12 mouse cellular contexts compared by ENCODE assay signal in genomic region chr15:86087591-86088149, GRCm38 (mm10). TPM values are rescaled to one million over a fixed set of nuclear protein-coding genes. Genes with fewer than 3 reads are reported as not detected.
DNase-seq lines count a peak whose midpoint lies in the region; ATAC-seq and TF ChIP-seq lines count a peak whose summit lies in the region.
"Had no signal": no experiment of that assay in that cellular context is flagged by ENCODE, and none has a peak within 500 bp of the region (broad histone marks: within the 10 kb centered on the region; RNA-seq: fewer than 3 reads in every experiment).

No protein-coding gene starts in this region.

- H3K4me1 ChIP-seq in forebrain, embryonic 10.5 days = peaks cover 82% of the 10 kb centered on the region
- peaks cover 78% of the 10 kb centered on the region for H3K4me1 ChIP-seq in hindbrain, embryonic 14.5 days (replicated peaks; ENCODE audit: control insufficient read depth, insufficient read depth, low read length)
- H3K4me1 ChIP-seq in neural tube, embryonic 15.5 days = peaks cover 95% of the 10 kb centered on the region

- H3K27ac ChIP-seq in left cerebral cortex, adult 2 months = peak overlapping the region; percentile 57; the same call in 1 of the 2 replicates
- H3K27ac ChIP-seq in forebrain, embryonic 10.5 days = peak overlapping the region; percentile 84
- H3K27ac ChIP-seq in hindbrain, embryonic 14.5 days = peak overlapping the region; percentile 66
- peak overlapping the region; percentile 73 for H3K27ac ChIP-seq in neural tube, embryonic 15.5 days (replicated peaks)

- H3K4me3 ChIP-seq in left cerebral cortex, adult 2 months = no peak overlapping the region
- H3K4me3 ChIP-seq in forebrain, embryonic 10.5 days = no peak overlapping the region
- H3K4me3 ChIP-seq in hindbrain, embryonic 14.5 days (replicated peaks; ENCODE audit: low read length) = no peak overlapping the region
- H3K4me3 ChIP-seq in neural tube, embryonic 15.5 days (replicated peaks) = no peak overlapping the region

- DNase-seq in left cerebral cortex, adult 2 months (ENCODE audit: extremely low spot score in 1 of 2, low spot score in 2 of 2) = no peak
- no peak for DNase-seq in left cerebral cortex, postnatal 36 days (ENCODE audit: low spot score in 2 of 2)
- peak; percentile 41 for DNase-seq in forebrain, embryonic 10.5 days (ENCODE audit: extremely low spot score, low spot score)
- DNase-seq in hindbrain, embryonic 14.5 days (ENCODE audit: low spot score) = no peak
- no peak for DNase-seq in ovary, postnatal 14 days (ENCODE audit: low spot score)
- no peak for DNase-seq in adrenal gland, postnatal 10 days
- DNase-seq: adrenal gland, postnatal 14 days; embryo, embryonic 11 days; heart, postnatal 36 days; lung, postnatal 36 days had no signal

- H3K36me3 ChIP-seq in forebrain, embryonic 10.5 days (replicated peaks) = peaks cover 16% of the 10 kb centered on the region
- H3K36me3 ChIP-seq in hindbrain, embryonic 14.5 days (replicated peaks; ENCODE audit: control insufficient read depth, insufficient read depth) = peaks cover 11% of the 10 kb centered on the region
- peaks cover 8% of the 10 kb centered on the region for H3K36me3 ChIP-seq in neural tube, embryonic 15.5 days

- peak overlapping the region; percentile 32; the same call in 1 of the 2 replicates for H3K9ac ChIP-seq in hindbrain, embryonic 14.5 days
- no peak overlapping the region for H3K9ac ChIP-seq in neural tube, embryonic 15.5 days (replicated peaks)

- intact Hi-C loops in left cerebral cortex, adult 2 months (cut with DNase I) = loop anchor here (5.0 kb wide), 1 partner anchor 35 kb away; no protein-coding TSS in a partner anchor
- intact Hi-C loops in left cerebral cortex, postnatal 36 days (cut with DNase I) = loop anchor here (5.0 kb wide), 1 partner anchor 35 kb away; no protein-coding TSS in a partner anchor

- H3K4me2 ChIP-seq in hindbrain, embryonic 14.5 days (replicated peaks) = no peak overlapping the region
- no peak overlapping the region for H3K4me2 ChIP-seq in neural tube, embryonic 15.5 days

- TF ChIP-seq CTCF in left cerebral cortex, adult 2 months (IDR thresholded peaks at IDR 0.05) = no peak

- H3K27me3 ChIP-seq in forebrain, embryonic 10.5 days (ENCODE audit: poor library complexity, severe bottlenecking) = no peaks in the 10 kb centered on the region
- no peaks in the 10 kb centered on the region for H3K27me3 ChIP-seq in hindbrain, embryonic 14.5 days (ENCODE audit: control insufficient read depth, insufficient read depth, low read length)
- H3K27me3 ChIP-seq in neural tube, embryonic 15.5 days (replicated peaks) = no peaks in the 10 kb centered on the region

- no peaks in the 10 kb centered on the region for H3K9me3 ChIP-seq in forebrain, embryonic 10.5 days
- no peaks in the 10 kb centered on the region for H3K9me3 ChIP-seq in hindbrain, embryonic 14.5 days (ENCODE audit: control insufficient read depth, low read length)
- no peaks in the 10 kb centered on the region for H3K9me3 ChIP-seq in neural tube, embryonic 15.5 days (replicated peaks)

- ATAC-seq in hindbrain, embryonic 14.5 days (ENCODE audit: low FRiP score) = peak; percentile 39; the same call in 1 of the 2 replicates
- no peak for ATAC-seq in neural tube, embryonic 15.5 days (ENCODE audit: low FRiP score)
- ATAC-seq in CD4-positive, CD25-positive, alpha-beta regulatory T cell, adult 4 months = no peak

- WGBS in forebrain, embryonic 10.5 days = 27% methylated on average over 14 of the region's 14 CpGs
- WGBS in hindbrain, embryonic 14.5 days = 16% methylated on average over 14 of the region's 14 CpGs
- WGBS in neural tube, embryonic 15.5 days = 17% methylated on average over 14 of the region's 14 CpGs

RNA-seq across cellular contexts. Expression of gene Gramd4, which starts 30.2 kb away (rescaled TPM):
- total RNA-seq in left cerebral cortex, adult 2 months (2021) = 10 to 100 TPM; 46.2 to 51.7 TPM
- 10 to 100 TPM; 34.9 to 49.4 TPM for total RNA-seq in left cerebral cortex, postnatal 36 days (2021)
- 13.9 and 16.2 TPM in 2 replicates for polyA plus RNA-seq in forebrain, embryonic 10.5 days (2016; fragmentation: Nextera tagmentation; extraction: Ambion mirVana)
- polyA plus RNA-seq in hindbrain, embryonic 14.5 days (2014; fragmentation: Nextera tagmentation; extraction: Ambion mirVana) = 22.2 and 24.9 TPM in 2 replicates
- 25.4 and 25.8 TPM in 2 replicates for polyA plus RNA-seq in neural tube, embryonic 15.5 days (2015; fragmentation: Nextera tagmentation; extraction: Ambion mirVana)
- 10 to 100 TPM; 25.3 to 25.7 TPM for polyA plus RNA-seq in CD4-positive, CD25-positive, alpha-beta regulatory T cell, adult 4 months (2017; shearing (Covaris generic))
- 10 to 100 TPM; 13.9 to 22.1 TPM for total RNA-seq in adrenal gland, postnatal 10 days (2021)

RNA-seq across cellular contexts. Expression of gene Celsr1, which starts 54.1 kb away (rescaled TPM):
- total RNA-seq in left cerebral cortex, adult 2 months (2021) = 1 to 10 TPM; 3.7 to 4.6 TPM
- total RNA-seq in left cerebral cortex, postnatal 36 days (2021) = 1 to 10 TPM; 3.4 to 4.3 TPM
- 2.4 and 2.6 TPM in 2 replicates for polyA plus RNA-seq in forebrain, embryonic 10.5 days (2016; fragmentation: Nextera tagmentation; extraction: Ambion mirVana)
- 2.4 and 2.7 TPM in 2 replicates for polyA plus RNA-seq in hindbrain, embryonic 14.5 days (2014; fragmentation: Nextera tagmentation; extraction: Ambion mirVana)
- polyA plus RNA-seq in neural tube, embryonic 15.5 days (2015; fragmentation: Nextera tagmentation; extraction: Ambion mirVana) = 0.88 and 1.4 TPM in 2 replicates
- 1 to 10 TPM; 3.3 to 3.8 TPM for polyA plus RNA-seq in CD4-positive, CD25-positive, alpha-beta regulatory T cell, adult 4 months (2017; shearing (Covaris generic))
- 1 to 10 TPM; 4.4 to 6.5 TPM for total RNA-seq in adrenal gland, postnatal 10 days (2021)
